Mouse (Mus musculus): ENCODE data around the gene Nans. TPM values are rescaled to one million over a fixed set of nuclear protein-coding genes. Genes with fewer than 3 reads are reported as not detected.
A peak's percentile ranks its signal among the peaks of the same experiment; 100 is the strongest.

Nans gene
- total RNA-seq (2022), result 10 to 100 TPM; 15.5 to 19.7 (median 16.6) TPM

GRCm38 (mm10) chr4:46489028-46489925 is at the start of gene Nans:
Gene Nans (plus strand): TSS chr4:46489248.
- DNase-seq (ENCODE audit: low spot score in 2 of 2), result peak; percentile 88 to 89

GRCm38 (mm10) chr4:46442501-46442900 is 46.5 kb upstream of the Nans start:
- no peak for DNase-seq (ENCODE audit: low spot score in 2 of 2)

- no peak for DNase-seq (ENCODE audit: low spot score in 2 of 2)
Observed at GRCm38 (mm10) chr4:46445237-46445945, 43.7 kb upstream of the Nans start.

DNA sequence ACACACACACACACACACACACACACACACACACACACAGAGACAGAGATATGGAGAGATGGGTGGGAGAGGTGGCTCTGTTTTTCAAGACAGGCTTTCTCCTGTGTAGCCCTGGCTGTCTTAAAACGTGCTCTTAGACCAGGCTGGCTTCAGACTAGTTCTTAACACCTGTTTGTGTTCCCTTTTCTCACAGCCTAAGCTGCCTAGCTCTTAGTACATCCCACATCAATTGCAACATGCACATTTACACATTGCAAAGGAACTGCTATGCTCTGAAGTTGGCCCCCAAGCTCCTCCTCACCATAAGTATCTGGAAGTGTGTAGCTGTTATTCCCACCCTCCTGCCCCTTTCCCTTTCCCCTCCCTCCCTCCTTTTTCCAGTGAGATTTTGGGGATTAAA is 41.6 kb upstream of the Nans start:
- no peak for DNase-seq (ENCODE audit: low spot score in 2 of 2)

GRCm38 (mm10) chr4:46448886-46449285 is 40.2 kb upstream of the Nans start:
- no peak for DNase-seq (ENCODE audit: low spot score in 2 of 2)

DNA sequence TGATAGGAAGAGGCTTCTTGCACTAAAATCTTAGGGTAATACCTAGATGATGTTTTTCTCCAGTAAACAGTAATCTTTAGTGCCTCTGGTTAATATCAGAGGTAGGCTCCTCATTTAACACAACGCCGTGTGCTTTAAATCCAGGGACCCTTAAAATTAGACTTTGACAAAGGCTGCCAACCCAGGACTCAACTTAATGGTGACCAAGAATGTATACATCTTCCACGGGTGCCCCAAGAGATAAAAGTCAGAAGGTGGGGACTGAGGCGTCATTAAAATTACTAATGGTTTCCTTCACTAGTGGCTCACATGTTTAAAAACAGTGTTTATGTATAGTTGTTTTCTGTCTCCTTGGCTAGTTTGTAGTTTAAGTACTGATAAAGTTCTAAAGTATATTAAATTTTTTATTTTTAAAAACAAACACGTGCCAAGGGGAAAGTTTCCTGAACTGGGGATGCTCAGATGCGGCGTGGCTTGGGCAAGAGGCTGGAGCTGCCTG is 39.0 kb upstream of the Nans start:
- no peak for DNase-seq (ENCODE audit: low spot score in 2 of 2)

DNA sequence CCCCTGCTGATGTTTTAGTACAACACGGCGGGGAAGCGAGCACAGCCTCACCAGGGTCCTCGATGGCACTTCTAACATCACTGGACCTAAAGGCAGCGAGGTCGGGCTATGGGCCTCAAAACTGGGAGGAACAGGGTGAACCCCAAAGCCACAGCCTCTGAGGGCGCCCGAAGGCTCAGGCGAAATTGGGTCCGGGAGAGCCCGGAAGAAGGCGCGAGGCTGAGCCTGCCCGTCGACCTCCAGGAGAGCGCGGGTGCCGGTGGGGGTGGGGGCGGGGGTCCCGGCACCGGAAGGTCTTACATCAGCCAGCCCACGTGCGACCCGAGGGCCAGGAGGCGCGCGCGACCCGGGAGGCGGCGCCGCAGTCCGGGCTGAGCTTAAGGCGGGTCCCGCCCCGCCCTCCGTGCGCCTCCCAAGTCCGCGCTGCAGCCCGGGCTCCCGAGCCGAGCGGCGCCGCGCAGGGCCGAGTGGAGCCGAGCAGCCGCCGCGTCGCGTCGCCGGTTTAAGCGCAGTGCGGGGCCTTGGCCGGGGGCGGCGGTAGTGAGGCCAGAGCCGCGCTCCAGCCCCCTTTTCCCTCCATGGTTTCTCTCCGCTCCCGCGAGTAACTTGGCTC is 38.4 kb upstream of the Nans start, which contains the start of gene Anp32b:
Gene Anp32b (plus strand): TSS at position 384 of the 613 bp plus-strand sequence.
- DNase-seq (ENCODE audit: low spot score in 2 of 2), result peak; percentile 80 to 91

GRCm38 (mm10) chr4:46451240-46451757 is 37.7 kb upstream of the Nans start:
- DNase-seq (ENCODE audit: low spot score in 2 of 2), result peak in 1 of 2 experiments; percentile 58

DNA sequence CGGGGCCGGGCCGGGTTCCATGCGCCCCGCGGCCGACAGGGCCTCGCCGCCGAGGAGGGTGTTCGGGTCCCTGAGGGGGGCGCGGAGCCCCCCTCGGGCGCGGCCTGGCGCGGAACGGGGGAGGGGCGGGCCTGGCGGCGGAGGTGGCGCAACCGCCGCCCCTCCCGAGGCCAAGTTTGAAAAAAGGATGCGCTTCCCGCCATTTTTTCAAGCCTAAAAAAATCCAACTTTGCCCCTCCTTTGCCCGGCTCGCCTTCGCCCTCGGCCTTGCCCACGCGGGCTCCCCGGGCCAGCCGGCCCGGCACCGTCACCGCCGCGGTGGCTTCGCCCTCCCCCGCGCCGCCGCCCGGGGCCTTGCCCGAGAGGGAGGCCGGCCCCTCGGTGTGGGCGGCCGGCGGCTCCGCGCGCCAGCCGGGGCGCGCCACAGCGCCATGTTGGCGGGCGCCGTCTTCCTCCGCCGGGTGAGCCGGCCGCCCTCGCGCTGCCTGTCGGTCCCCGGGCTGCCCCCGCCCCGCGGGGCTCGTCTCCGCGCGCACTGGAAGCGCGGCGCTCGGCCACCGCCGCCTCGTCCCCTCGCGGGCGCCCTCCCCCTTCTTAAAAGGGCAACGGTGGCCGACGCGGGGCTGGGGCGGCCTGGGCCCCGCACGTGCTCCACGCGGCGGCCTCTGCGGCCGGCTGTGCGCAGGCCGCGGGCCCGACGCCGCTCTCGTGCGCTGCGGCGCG is 37.1 kb upstream of the Nans start:
- DNase-seq (ENCODE audit: low spot score in 2 of 2), result peak; percentile 21 to 60

- DNase-seq (ENCODE audit: low spot score in 2 of 2), result peak; percentile 29 to 32
Observed at GRCm38 (mm10) chr4:46452481-46452850, 36.6 kb upstream of the Nans start.

GRCm38 (mm10) chr4:46452855-46453719 is 36.0 kb upstream of the Nans start:
- DNase-seq (ENCODE audit: low spot score in 2 of 2), result no peak

DNA sequence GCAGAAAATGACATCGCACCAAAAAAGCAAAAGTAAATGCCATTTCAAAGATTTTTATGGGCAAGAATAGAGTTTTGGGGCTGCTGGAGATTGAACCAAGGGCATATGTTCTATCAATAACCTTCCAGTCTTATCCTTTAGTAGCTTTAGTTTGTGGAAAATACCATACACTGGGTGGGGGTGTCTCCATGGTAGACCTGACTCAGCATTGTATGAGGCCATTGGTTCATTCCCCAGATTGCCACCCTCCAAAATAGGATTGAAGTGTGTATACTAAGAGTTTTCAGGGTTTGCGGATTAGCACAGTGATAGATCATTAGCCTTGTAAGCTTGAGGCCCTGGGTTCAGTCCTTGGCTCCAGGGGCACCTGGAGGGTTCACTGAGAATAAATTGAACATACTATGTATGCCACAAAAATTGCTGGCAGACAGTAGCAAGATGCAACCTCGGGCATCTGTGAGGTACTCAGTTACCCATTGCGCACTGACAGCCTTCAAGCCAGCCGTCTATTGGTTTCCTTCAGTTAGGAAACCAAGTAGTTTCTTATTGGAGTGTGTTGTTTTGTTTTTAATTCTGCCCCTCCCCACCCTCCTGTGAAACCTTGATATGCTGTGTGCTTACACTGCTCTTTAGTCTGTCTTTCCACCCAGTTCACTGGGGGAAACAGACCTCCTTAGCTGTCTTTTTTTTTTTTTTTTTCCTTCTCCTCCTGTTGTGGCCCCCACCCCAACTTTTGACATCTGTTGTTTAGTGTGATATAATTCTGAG is 34.8 kb upstream of the Nans start:
- DNase-seq (ENCODE audit: low spot score in 2 of 2), result no peak

GRCm38 (mm10) chr4:46456762-46457161 is 32.3 kb upstream of the Nans start:
- DNase-seq (ENCODE audit: low spot score in 2 of 2), result no peak

DNA sequence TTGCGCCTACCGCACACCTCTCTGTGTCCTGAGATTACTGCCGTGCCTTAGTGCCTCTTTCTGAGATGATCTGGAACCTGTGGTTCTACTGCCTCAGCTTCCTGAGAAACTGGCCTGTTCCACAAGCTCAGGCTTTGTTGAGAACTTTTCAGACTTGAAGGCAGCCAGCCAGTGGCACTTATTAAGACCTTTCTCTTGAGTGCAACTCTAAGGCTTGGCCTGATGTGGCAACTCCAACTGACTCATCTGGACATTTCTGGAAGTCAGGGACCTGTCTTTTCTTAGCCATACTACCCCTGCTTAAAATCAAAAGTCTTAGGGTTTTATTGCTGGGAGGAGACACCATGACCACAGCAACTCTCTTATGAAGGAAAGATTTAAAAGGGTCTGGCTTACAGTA is 31.9 kb upstream of the Nans start:
- DNase-seq (ENCODE audit: low spot score in 2 of 2), result no peak

GRCm38 (mm10) chr4:46458411-46458810 is 30.6 kb upstream of the Nans start:
- no peak for DNase-seq (ENCODE audit: low spot score in 2 of 2)

DNA sequence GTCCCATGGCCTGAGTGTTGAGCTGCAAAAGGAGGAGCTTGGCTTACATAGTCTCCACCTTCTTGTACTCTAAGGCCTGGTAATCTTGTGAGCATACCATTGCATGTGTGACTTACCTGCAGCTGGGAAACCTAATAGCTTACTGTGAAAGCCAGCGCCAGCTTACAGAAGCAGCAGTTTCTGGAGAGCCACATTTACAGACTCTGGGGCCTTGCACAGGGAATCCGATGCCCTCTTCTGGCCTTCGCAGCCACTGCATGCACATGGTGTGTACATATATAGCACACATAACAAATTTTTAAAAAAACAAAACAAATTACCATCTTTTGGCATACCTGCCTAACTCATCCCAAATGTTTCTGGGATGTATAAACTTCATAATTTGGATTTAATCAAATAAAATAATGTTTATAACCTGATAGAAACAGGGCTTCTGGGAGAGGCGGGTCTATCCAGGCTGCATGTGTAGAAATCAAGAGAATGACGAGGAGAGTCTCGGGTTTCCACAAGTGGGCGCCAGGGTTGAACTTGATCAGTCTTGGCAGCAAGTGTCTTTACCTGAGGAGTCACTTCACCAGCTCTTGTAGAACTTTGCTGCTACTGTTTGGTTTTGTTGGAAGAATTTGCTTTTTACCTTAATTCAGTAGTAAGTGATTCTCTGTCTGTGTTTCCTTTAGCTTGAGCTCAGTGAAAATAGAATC is 25.8 kb upstream of the Nans start:
- DNase-seq (ENCODE audit: low spot score in 2 of 2), result no peak

GRCm38 (mm10) chr4:46465740-46466139 is 23.3 kb upstream of the Nans start:
- DNase-seq (ENCODE audit: low spot score in 2 of 2), result no peak

DNA sequence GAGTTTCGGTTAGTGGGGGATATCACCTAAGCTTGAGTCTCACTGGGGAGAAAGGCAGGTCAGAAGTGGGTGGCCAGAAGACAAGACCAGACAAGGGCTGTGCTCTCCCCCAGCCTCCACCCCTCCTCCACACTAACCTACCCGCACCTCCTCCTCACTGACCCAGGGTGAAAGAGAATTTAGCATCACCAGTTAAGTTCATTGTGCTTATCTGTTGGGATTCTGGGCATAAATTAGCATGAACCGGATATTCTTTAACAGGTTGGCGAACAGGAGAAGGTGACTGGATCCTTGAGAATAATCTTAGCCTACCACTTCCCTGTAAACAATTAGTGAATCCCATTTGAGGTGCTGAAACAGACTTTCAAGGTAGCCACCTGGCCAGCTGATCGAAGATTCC is 13.9 kb upstream of the Nans start:
- no peak for DNase-seq (ENCODE audit: low spot score in 2 of 2)

DNA sequence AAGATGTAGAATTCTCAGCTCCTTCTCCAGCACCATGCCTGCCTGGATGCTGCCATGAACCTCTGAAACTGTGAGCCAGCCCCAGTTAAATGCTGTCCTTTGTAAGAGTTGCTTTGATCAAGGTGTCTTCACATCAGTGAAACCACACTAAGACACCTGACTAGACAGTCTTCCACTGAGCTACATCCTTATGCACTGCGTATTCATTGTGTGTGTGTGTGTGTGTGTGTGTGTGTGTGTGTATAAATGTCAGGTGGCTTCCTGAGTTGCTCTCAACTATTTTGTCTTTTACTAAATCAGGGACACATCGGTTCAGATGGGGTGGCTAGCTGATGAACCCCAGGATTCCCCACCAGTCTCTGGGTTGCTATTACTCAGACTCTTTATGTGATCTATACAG is 10.0 kb upstream of the Nans start:
- DNase-seq (ENCODE audit: low spot score in 2 of 2), result no peak
